Mouse (Mus musculus) T-helper 17 cell (primary cell): ENCODE measurements around the gene Fam161a.
"Not testable (repeated sequence)": the region's sequence is repeated elsewhere in the genome, so short reads cannot be mapped to it uniquely, and the experiment has no call there.

Source experiments
- in situ Hi-C, 2 experiments: fragments of 300-600 bp; cut with MboI, MseI; formaldehyde crosslinking; loops; 1 replicate in 1 of 2; 2 replicates in 1 of 2; pipeline ENCODE4 v1.15.1; 2025; ENCODE audit warnings: high pct_unique_total_duplicates in 2 of 2

The Fam161a gene

DNA sequence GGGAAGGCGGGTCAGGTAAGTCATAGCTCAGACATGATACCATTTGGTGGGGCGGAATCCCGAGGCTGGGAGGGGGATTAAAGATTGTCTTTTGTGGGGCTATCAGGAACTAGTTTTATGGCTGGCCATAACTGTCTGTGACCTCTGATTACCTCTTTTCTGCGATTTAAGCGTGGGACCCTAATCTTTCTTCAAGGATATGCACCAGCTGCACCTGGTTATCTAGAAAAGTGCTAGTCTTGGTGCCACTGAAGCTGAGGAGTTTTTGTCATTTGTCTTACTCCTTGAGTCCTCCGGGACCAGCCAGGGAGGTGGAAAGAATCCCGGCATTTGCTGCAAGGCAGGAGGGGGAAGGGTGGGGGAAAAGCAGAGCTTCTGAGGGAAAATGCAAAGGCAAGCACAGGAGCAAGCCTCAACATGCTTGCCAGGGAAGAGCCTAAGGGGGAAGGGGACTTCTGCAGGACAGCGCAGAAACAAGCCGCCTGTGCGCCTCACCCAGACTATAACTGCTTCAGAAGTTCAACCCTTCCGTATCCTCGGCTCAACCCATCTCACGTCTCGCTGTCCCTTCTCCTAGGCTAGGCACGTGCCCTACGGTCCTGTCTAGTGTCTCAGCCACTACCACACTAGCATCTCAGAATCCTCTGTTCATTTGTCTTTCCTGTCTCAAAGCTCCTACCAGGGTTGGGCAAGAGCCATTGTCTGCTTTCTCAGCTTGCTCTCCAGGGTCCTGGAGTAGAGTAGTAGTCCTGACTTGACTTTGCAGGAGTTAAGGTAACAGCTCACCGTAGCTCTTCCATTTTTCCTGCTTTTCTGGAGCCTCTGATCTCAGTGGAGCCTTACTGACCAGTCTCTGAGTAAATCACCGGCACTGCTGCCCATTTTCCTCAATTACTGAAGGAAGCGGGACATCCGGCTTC is 40.6 kb downstream of the Fam161a start:
- in situ Hi-C loops = no loop called here

DNA sequence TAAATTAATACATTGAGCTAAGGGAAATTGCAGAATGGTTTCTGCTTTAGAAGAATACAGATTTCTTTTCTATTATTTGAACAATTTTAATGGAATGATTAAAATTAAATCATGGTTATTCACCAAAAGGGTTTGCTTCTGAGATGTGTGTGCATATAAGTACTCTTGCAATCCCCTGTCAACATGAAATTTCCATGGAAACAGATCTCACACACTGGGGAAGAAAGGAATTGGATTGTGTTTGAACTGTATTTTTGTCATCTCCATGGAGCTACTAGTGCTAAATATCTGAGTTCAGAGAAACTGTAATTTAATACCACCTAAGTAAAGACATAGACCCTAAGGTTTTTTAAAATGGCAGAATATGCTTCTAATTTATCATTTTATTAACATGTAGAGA is 42.3 kb downstream of the Fam161a start:
- in situ Hi-C loops = no loop called here

DNA sequence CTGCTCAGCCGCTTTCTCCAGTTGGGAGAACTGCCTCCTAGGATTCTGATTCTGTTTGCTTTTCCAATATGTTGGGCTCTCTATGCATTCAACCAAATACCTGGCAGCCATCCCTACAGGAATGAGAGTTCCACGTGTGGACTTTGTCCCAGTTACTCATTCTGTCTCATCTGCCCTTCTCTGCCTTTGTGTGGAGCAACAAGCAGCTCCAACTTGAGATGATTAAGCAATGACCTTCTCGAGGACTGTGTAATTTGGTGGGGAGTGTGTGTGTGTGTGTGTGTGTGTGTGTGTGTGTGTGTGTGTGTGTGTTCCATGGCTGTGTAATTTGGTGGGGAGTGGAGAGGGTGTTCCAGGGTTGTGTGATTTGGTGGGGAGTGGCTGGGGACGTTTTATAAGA is 45.0 kb downstream of the Fam161a start:
- in situ Hi-C loops = no loop called here

GRCm38 (mm10) chr11:23063153-23063552 is 55.8 kb downstream of the Fam161a start:
- in situ Hi-C loops = no loop called here

DNA sequence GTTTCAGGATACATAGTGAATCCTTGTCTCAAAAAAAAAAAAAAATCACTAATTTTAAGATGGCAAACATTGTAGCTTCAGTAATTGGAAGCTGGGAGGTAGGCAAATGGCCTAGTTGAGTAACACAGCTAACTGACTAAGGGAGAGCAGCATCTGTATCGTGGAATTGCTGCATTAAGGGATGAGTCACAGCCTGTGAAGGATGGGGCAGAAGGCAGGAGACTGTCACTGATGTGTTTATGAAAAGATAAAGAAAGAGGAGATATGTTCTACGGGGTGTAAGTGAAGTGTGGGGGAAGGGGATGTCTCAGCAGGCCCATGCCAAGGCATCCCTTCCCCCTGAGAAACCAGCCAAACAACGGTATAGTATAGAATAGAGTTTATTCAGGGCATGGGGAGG is 56.5 kb downstream of the Fam161a start:
- in situ Hi-C loops = no loop called here

DNA sequence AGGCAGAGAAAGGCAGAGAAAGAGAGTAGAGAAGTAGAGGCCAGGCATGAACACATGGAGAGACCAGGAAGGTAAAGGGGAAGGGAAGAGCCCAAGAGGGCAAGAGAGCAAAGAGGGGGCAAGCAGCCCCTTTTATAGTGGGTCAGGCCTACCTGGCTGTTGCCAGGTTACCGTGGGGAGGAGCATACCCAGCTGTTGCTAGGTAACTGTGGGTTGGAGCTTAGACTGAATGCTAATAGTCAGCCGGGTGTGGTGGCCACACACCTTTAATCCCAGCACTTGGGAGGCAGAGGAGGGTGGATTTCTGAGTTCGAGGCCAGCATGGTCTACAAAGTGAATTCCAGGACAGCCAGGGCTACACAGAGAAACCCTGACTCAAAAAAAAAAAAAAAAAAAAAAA is 56.9 kb downstream of the Fam161a start:
- in situ Hi-C loops = not testable (repeated sequence)

DNA sequence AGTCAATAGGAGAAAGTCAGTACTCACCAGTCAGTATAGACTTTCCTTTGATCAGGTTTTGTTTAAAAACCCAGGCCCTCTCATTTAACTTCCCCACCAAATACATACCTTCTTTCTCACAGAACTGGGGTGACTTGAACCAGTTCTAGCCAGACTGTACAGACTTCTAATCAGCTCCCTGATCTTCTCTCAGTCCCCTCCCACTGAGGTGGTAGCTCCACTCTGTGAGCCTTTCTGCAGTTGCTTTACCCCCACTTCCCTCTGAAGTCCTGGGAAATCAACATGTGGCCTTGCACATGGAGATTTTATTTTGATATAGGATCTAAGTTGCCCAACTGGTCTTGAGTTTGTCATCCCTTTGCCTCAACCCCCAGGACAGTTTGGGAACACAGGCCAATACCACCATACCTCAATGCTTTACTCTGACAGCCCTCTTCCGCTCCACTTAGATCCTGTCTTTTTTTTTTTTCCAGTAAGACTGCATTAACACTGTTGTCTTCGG is 57.9 kb downstream of the Fam161a start:
- in situ Hi-C loops = loop anchor here in 1 of 2 experiments (5.0 kb wide), 1 partner anchor 48 kb away; no protein-coding TSS in a partner anchor

- in situ Hi-C loops = loop anchor here in 1 of 2 experiments (5.0 kb wide), 1 partner anchor 50 kb away; no protein-coding TSS in a partner anchor
Measured at GRCm38 (mm10) chr11:23067395-23068136, 60.2 kb downstream of the Fam161a start.

GRCm38 (mm10) chr11:23068201-23068600 is 60.9 kb downstream of the Fam161a start:
- in situ Hi-C loops = loop anchor here in 1 of 2 experiments (5.0 kb wide), 1 partner anchor 51 kb away; no protein-coding TSS in a partner anchor

DNA sequence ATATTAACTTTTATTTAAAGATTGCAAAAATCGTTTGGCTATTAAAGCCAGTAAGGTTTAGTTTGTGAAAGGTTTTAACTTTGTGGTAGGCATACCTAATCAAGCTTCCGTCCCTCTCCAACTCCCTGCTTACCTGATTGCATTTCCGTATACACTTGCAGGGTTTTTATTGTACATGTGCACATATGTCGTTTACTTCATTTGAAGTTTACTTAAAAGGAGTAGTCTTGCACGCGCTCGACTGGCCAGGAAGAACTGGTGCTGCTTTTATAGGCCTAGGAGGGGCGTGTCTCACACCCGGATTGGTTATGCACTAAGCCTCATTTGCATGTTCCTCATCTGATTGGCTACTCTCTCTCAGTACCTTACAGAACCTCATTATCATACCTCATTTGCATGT is 61.7 kb downstream of the Fam161a start:
- in situ Hi-C loops = loop anchor here in 1 of 2 experiments (5.0 kb wide), 1 partner anchor 52 kb away; no protein-coding TSS in a partner anchor

DNA sequence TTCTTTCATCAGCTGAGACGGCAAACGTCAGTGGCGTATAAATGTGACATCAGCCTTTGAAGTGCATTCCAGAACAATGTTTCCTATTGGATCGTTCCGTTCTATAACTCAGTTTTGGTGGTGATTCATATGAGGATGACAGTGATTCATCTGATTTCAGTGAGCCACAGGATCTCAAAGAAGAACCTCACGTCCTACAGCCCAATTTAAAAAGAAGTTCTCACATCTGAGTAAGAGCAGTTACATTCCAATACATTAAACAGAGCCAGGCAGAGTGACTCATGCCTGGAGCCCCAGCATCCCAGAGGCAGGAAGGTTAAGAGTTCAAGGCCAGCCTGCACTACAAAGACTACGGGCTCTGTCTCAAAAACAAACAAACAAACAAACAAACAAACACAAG is 67.5 kb downstream of the Fam161a start:
- in situ Hi-C loops = no loop called here

GRCm38 (mm10) chr11:23078541-23078940 is 71.2 kb downstream of the Fam161a start:
- in situ Hi-C loops = no loop called here
